Mouse (Mus musculus) E14TG2a.4 (cell line): ENCODE measurements around the gene Mpp4.

Experiments used
- CTCF ChIP-seq: conservative IDR thresholded peaks from 2 replicates; pipeline ENCODE4 v1.5.1; 2014; ENCODE audit warnings: low read length
- NANOG ChIP-seq: IDR thresholded peaks from 2 replicates; pipeline ENCODE4 v1.6.1; 2014; ENCODE audit warnings: borderline replicate concordance, low read length, mixed read lengths
- POU5F1 ChIP-seq: IDR thresholded peaks from 2 replicates; pipeline ENCODE4 v1.6.1; 2014; ENCODE audit warnings: low read length, borderline replicate concordance

GRCm38 (mm10) chr1:59170290-59170689, 7.1 kb upstream of the Mpp4 start:
- TF ChIP-seq CTCF (no peak), POU5F1 (no peak), NANOG (no peak)
